Mouse (Mus musculus) midbrain, postnatal 0 days (tissue): ENCODE data around the gene Dgcr6. TPM values are rescaled to one million over a fixed set of nuclear protein-coding genes. Genes with fewer than 3 reads are reported as not detected.

ENCODE experiments used
- ATAC-seq: fragments of 200-750 bp; cut with Nextera tagmentation; 2 replicates; pipeline ENCODE4 v1.8.0; 2017; ENCODE audit warnings: moderate number of reproducible peaks, mild to moderate bottlenecking, moderate TSS enrichment, moderate library complexity; ENCODE audit not compliant: low FRiP score
- DNase-seq: peaks from one replicate; pipeline ENCODE4 v3.0.0-alpha.2; 2015; ENCODE audit warnings: low spot score
- H3K27ac ChIP-seq: fragments of 300-500 bp; sonication (generic); 2 replicates; pipeline ENCODE4 v1.5.1; 2014; ENCODE audit warnings: low read depth, mild to moderate bottlenecking, low read length, mixed read lengths
- H3K27me3 ChIP-seq: fragments of 300-500 bp; sonication (generic); 2 replicates; pipeline ENCODE4 v1.6.1; 2014; ENCODE audit warnings: low read length, control low read depth, mixed read lengths; ENCODE audit not compliant: insufficient read depth
- H3K36me3 ChIP-seq: fragments of 300-500 bp; sonication (generic); 2 replicates; pipeline ENCODE4 v1.6.1; 2014; ENCODE audit warnings: low read length, control low read depth, mixed read lengths; ENCODE audit not compliant: insufficient read depth
- H3K4me1 ChIP-seq: fragments of 300-500 bp; sonication (generic); 2 replicates; pipeline ENCODE4 v1.6.1; 2014; ENCODE audit warnings: mild to moderate bottlenecking, control low read depth, antibody characterized with exemption, low read length, mixed read lengths; ENCODE audit not compliant: insufficient read depth
- H3K4me2 ChIP-seq: fragments of 300-500 bp; sonication (generic); 2 replicates; pipeline ENCODE4 v1.6.1; 2014; ENCODE audit warnings: low read depth, mild to moderate bottlenecking, low read length, mixed read lengths; ENCODE audit not compliant: poor library complexity, severe bottlenecking
- H3K4me3 ChIP-seq: fragments of 300-500 bp; sonication (generic); 2 replicates; pipeline ENCODE4 v1.5.1; 2014; ENCODE audit warnings: low read depth, mild to moderate bottlenecking, low read length, moderate library complexity
- H3K9ac ChIP-seq: fragments of 300-500 bp; sonication (generic); replicated peaks from 2 replicates; pipeline ENCODE4 v1.6.1; 2014; ENCODE audit warnings: mild to moderate bottlenecking, low read length, moderate library complexity, mixed read lengths; ENCODE audit not compliant: poor library complexity, severe bottlenecking
- H3K9me3 ChIP-seq: fragments of 300-500 bp; sonication (generic); 2 replicates; pipeline ENCODE4 v1.6.1; 2016; ENCODE audit warnings: low read length, control low read depth
- CTCF ChIP-seq: IDR thresholded peaks from 2 replicates; pipeline ENCODE4 v1.5.1; 2016; ENCODE audit warnings: antibody characterized with exemption, mild to moderate bottlenecking
- WGBS: fragments of 180-500 bp; shearing (Covaris S2); extraction: QIAGEN DNeasy Blood & Tissue Kit; methylation state at CpG from one replicate; pipeline ENCODE4 v1.1.7; 2014; 5-methylcytosine and 5-hydroxymethylcytosine counted together
- polyA plus RNA-seq: library from polyadenylated mRNA; unstranded; fragments of >200 nt; fragmentation: Nextera tagmentation; extraction: Ambion mirVana; gene quantifications from 2 replicates; pipeline ENCODE4 v1.2.1, GENCODE M21; 2015
- total RNA-seq: library from RNA; depleted of rRNA; stranded (reverse); fragments of >200 nt; gene quantifications from 2 replicates; pipeline ENCODE4 v1.2.3, GENCODE M21; 2014

Gene Dgcr6
- total and polyA plus RNA-seq, 2 experiments from 2014 or later: 64.0 to 164 TPM

DNA sequence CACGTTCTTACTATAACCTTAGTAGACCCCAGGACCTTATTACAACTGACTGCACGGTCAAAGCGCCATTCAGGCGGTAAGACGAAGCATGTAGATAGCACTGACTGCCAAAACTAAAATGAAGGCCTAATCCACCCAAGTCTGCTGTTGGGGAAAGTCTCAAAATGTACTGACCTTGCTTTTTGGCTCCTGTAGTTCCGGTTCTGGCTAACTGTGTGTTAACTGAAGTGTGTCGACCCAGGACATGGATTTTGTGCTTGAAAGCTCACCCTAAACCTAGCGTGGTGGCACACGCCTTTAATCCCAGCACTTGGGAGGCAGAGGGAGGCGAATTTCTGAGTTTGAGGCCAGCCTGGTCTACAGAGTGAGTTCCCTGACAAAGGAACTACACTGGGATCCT, 7.7 kb upstream of the Dgcr6 start:
- no peak overlapping the region for H3K4me2 ChIP-seq
- H3K9me3 ChIP-seq: no peaks in the 10 kb centered on the region
- H3K4me1 ChIP-seq: no peaks in the 10 kb centered on the region
- TF ChIP-seq CTCF: no peak
- H3K27me3 ChIP-seq: no peaks in the 10 kb centered on the region; the same call in 1 of the 2 replicates
- H3K27ac ChIP-seq: no peak overlapping the region
- no peak overlapping the region for H3K4me3 ChIP-seq
- no peaks in the 10 kb centered on the region for H3K36me3 ChIP-seq
- H3K9ac ChIP-seq: no peak overlapping the region
- DNase-seq (no peak), ATAC-seq (no peak)
- WGBS: 78% methylated on average over 10 of the region's 10 CpGs

DNA sequence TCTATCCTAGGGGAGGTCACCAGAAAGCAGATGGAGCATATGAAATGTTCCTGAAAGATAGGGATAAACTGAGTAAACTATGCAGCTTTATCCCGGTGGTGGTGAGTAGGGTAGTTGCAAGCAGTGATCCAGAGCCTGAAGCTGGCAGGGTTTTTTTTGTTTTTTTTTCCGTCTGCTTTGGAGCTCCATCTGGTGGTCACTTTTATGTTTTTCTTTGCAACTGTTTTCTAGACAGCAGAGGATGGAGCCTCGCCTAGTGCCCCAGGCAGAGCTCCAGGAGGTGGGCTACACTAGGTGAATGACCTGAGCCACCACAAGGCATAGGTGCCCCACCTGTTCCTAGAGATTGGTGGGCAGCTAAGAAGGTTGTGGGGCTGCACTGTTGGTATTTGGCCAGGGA, 5.0 kb upstream of the Dgcr6 start:
- H3K9me3 ChIP-seq: no peaks in the 10 kb centered on the region
- no peaks in the 10 kb centered on the region for H3K36me3 ChIP-seq
- H3K4me3 ChIP-seq: no peak overlapping the region
- 4% methylated on average over 3 of the region's 3 CpGs for WGBS
- DNase-seq: peak; percentile 73
- H3K27ac ChIP-seq: no peak overlapping the region
- ATAC-seq: peak; percentile 62
- H3K4me1 ChIP-seq: no peaks in the 10 kb centered on the region
- H3K4me2 ChIP-seq: no peak overlapping the region
- peak; percentile 80 for TF ChIP-seq CTCF
- H3K9ac ChIP-seq: no peak overlapping the region
- no peaks in the 10 kb centered on the region; the same call in 1 of the 2 replicates for H3K27me3 ChIP-seq

DNA sequence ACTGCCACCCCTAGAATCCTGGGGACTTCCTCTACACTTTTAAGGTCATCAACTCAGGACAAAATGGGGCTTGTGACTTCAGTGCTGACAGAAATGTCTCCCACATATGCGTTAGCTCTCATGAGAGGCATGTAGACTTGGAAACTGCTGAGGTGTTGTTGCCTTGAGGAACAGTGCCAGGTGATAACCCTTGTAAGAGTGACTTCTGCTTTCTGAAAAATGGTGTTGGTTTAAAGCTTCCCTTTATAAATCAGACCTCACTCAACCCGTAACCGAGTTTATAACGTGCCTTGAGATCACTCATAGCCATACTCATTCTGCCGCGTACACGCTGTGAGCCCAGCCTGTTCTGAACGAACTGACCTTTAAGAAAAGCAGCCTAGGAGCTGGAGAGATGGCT, 4.6 kb upstream of the Dgcr6 start:
- no peak overlapping the region for H3K27ac ChIP-seq
- H3K4me3 ChIP-seq: no peak overlapping the region
- no peaks in the 10 kb centered on the region for H3K9me3 ChIP-seq
- ATAC-seq (no peak), DNase-seq (no peak)
- no peaks in the 10 kb centered on the region; the same call in 1 of the 2 replicates for H3K27me3 ChIP-seq
- no peak overlapping the region for H3K4me2 ChIP-seq
- H3K36me3 ChIP-seq: no peaks in the 10 kb centered on the region
- whole genome bisulfite sequencing: 71% methylated on average over 8 of the region's 8 CpGs
- peaks cover 3% of the 10 kb centered on the region; the same call in 1 of the 2 replicates for H3K4me1 ChIP-seq
- H3K9ac ChIP-seq: no peak overlapping the region
- no peak for TF ChIP-seq CTCF

DNA sequence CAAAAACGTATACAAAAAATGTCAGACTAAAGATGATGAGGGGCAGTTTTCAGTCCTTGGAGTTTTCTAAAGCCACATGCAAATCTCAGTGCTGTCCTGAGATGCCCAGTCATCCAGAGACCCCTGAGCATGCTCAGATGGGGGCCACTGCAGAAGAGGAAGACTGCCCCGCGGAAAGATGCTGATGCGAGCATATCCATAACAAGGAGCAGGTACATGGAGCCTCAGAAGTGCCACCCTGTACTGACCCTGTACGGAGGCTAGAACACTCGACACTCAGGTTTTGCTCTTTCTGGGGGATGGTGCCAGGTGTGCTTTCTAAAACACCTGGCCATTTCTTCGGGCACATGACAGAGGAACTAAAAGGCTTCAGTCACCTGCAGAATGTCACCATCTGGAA, 338 bp upstream of the Dgcr6 start:
- Histone ChIP-seq H3K4me3 (no peak overlapping the region), H3K4me1 (peaks cover 3% of the 10 kb centered on the region; the same call in 1 of the 2 replicates), H3K9me3 (no peaks in the 10 kb centered on the region), H3K9ac (no peak overlapping the region), H3K27me3 (no peaks in the 10 kb centered on the region; the same call in 1 of the 2 replicates), H3K36me3 (no peaks in the 10 kb centered on the region), H3K27ac (no peak overlapping the region), H3K4me2 (no peak overlapping the region)
- ATAC-seq (peak; percentile 45), DNase-seq (no peak)
- WGBS: 61% methylated on average over 7 of the region's 7 CpGs
- no peak for TF ChIP-seq CTCF

DNA sequence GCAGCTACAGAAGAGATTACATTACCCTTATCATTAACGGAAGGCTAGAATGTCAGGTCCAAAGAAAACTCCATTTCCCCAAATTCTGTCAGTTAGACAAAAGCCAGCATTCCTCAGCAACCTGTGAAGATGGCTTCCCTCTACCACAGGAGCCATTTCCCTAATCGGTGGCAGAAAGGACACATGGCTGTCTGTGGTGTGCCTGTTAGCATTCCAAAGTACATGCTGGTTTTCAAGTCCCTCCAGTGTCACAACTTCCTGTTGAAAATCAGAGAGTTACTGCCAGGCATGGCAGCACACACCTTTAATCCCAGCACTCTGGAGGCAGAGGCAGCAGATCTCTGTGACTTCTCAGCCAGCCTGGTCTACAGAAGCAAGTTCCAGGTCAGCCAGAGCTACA, 3.6 kb downstream of the Dgcr6 start:
- H3K4me2 ChIP-seq: no peak overlapping the region
- no peaks in the 10 kb centered on the region for H3K9me3 ChIP-seq
- H3K4me1 ChIP-seq: peaks cover 3% of the 10 kb centered on the region; the same call in 1 of the 2 replicates
- ATAC-seq (no peak), DNase-seq (no peak)
- 71% methylated on average over 2 of the region's 2 CpGs for WGBS
- TF ChIP-seq CTCF: no peak
- no peaks in the 10 kb centered on the region for H3K36me3 ChIP-seq
- no peak overlapping the region for H3K4me3 ChIP-seq
- H3K27me3 ChIP-seq: no peaks in the 10 kb centered on the region
- no peak overlapping the region for H3K9ac ChIP-seq
- H3K27ac ChIP-seq: no peak overlapping the region

DNA sequence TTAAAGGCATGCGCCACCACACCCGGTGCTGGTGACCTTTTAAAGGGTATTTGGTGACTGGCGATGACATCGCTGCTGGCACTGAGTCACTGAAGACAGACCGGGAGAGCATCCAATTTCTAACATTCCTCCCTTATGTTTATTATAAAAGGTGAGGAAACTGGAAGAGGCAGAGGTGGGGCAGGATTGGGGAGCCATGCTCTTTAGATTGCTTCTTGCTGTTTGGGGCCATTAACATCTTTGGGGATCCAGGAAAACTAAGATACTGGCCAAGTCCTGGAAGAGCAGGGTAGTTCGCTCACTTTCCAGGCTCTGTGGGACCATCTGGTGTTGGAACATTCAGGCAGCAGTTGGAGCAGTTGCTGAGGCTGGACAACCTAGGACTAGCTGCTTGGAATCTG, 5.7 kb downstream of the Dgcr6 start:
- Histone ChIP-seq H3K4me3 (no peak overlapping the region), H3K9ac (no peak overlapping the region), H3K9me3 (no peaks in the 10 kb centered on the region), H3K27me3 (no peaks in the 10 kb centered on the region), H3K4me1 (no peaks in the 10 kb centered on the region), H3K27ac (no peak overlapping the region), H3K4me2 (no peak overlapping the region), H3K36me3 (no peaks in the 10 kb centered on the region)
- 85% methylated on average over 6 of the region's 6 CpGs for WGBS
- no peak for TF ChIP-seq CTCF
- DNase-seq (no peak), ATAC-seq (no peak)
